Mouse (Mus musculus) liver, adult 2 months (tissue): Measurements from ENCODE around the gene Inpp5d. TPM values are rescaled to one million over a fixed set of nuclear protein-coding genes. Genes with fewer than 3 reads are reported as not detected.
A peak's percentile ranks its signal among the peaks of the same experiment; 100 is the strongest.

Experiments
- DNase-seq: peaks from one replicate; pipeline ENCODE4 v3.0.0-alpha.2; 2011; ENCODE audit warnings: low read depth, low spot score; ENCODE audit errors: extremely low read depth
- H3K27ac ChIP-seq: fragments of 200-500 bp; replicated peaks from 2 replicates; pipeline ENCODE4 v1.5.1; 2012; ENCODE audit warnings: low read depth, mild to moderate bottlenecking, control low read depth, inconsistent platforms, low read length; ENCODE audit not compliant: insufficient read depth
- H3K27me3 ChIP-seq: fragments of 200-500 bp; 2 replicates; pipeline ENCODE4 v1.6.1; 2012; ENCODE audit warnings: mild to moderate bottlenecking, moderate library complexity, low read length, inconsistent platforms; ENCODE audit not compliant: control insufficient read depth, insufficient read depth
- H3K36me3 ChIP-seq: fragments of 200-500 bp; 2 replicates; pipeline ENCODE4 v1.6.1; 2012; ENCODE audit warnings: low read length, inconsistent platforms; ENCODE audit not compliant: control insufficient read depth, insufficient read depth
- H3K4me1 ChIP-seq: fragments of 200-500 bp; 2 replicates; pipeline ENCODE4 v1.6.1; 2011; ENCODE audit warnings: low read length; ENCODE audit not compliant: control insufficient read depth, insufficient read depth
- H3K4me3 ChIP-seq: fragments of 200-500 bp; 2 replicates; pipeline ENCODE4 v1.5.1; 2011; ENCODE audit warnings: low read depth, mild to moderate bottlenecking, control low read depth, low read length, moderate library complexity; ENCODE audit not compliant: insufficient read depth
- H3K79me2 ChIP-seq: fragments of 200-500 bp; 2 replicates; pipeline ENCODE4 v1.6.1; 2012; ENCODE audit warnings: inconsistent platforms, mild to moderate bottlenecking, low read length, moderate library complexity; ENCODE audit not compliant: control insufficient read depth, insufficient read depth
- H3K9ac ChIP-seq: fragments of 200-500 bp; 2 replicates; pipeline ENCODE4 v1.6.1; 2012; ENCODE audit warnings: low read depth, mild to moderate bottlenecking, control low read depth, inconsistent platforms, low read length
- CTCF ChIP-seq: fragments of 200-500 bp; IDR thresholded peaks from 2 replicates; pipeline ENCODE4 v1.5.1; 2011; ENCODE audit warnings: low read depth, low read length, control low read depth
- POLR2A ChIP-seq: fragments of 200-500 bp; IDR thresholded peaks from 2 replicates; pipeline ENCODE4 v1.6.1; 2011; ENCODE audit warnings: low read length, control low read depth; ENCODE audit not compliant: insufficient read depth; ENCODE audit errors: extremely low read depth
- WGBS: fragments of 180-500 bp; shearing (Covaris S2); methylation state at CpG from one replicate; pipeline ENCODE4 v1.1.7; 2018; 5-methylcytosine and 5-hydroxymethylcytosine counted together
- polyA plus RNA-seq: library from polyadenylated mRNA; depleted of rRNA; stranded (reverse); fragments of >200 nt; gene quantifications from 2 replicates; pipeline ENCODE4 v1.2.3, GENCODE M21; 2012
- total RNA-seq: library from RNA; depleted of rRNA; stranded (reverse); fragments of >200 nt; gene quantifications from 2 replicates; pipeline ENCODE4 v1.2.3, GENCODE M21; 2014

The Inpp5d gene
- total and polyA plus RNA-seq, 2 experiments: 3.7 to 7.6 TPM

- no peak for TF ChIP-seq CTCF
- no peak for TF ChIP-seq POLR2A
- H3K27me3 ChIP-seq: no peaks in the 10 kb centered on the region
- WGBS: 79% methylated on average over 6 of the region's 6 CpGs
Measured at GRCm38 (mm10) chr1:87620693-87621092, 581 bp downstream of the Inpp5d start.

GRCm38 (mm10) chr1:87621146-87621857 is 1.2 kb downstream of the Inpp5d start:
- WGBS: 69% methylated on average over 9 of the region's 9 CpGs

More at GRCm38 (mm10) chr1:87620693-87621092, 581 bp downstream of the Inpp5d start:
- H3K4me3 ChIP-seq: peak overlapping the region; percentile 82
- peak overlapping the region; percentile 78 for H3K9ac ChIP-seq
- no peaks in the 10 kb centered on the region for H3K79me2 ChIP-seq
- no peak for DNase-seq
- H3K4me1 ChIP-seq: no peaks in the 10 kb centered on the region
- no peaks in the 10 kb centered on the region for H3K36me3 ChIP-seq
- H3K27ac ChIP-seq: peak overlapping the region; percentile 72

GRCm38 (mm10) chr1:87621858-87622279 is 1.8 kb downstream of the Inpp5d start:
- no peaks in the 10 kb centered on the region for H3K4me1 ChIP-seq
- H3K27me3 ChIP-seq: no peaks in the 10 kb centered on the region
- TF ChIP-seq POLR2A (no peak), CTCF (no peak)
- WGBS: 78% methylated on average over 3 of the region's 3 CpGs
- H3K27ac ChIP-seq: no peak overlapping the region
- DNase-seq: no peak
- H3K36me3 ChIP-seq: no peaks in the 10 kb centered on the region
- H3K9ac ChIP-seq: peak overlapping the region; percentile 12; the same call in 1 of the 2 replicates
- H3K79me2 ChIP-seq: no peaks in the 10 kb centered on the region
- peak overlapping the region; percentile 8 for H3K4me3 ChIP-seq

More at GRCm38 (mm10) chr1:87621146-87621857, 1.2 kb downstream of the Inpp5d start:
- no peaks in the 10 kb centered on the region for H3K79me2 ChIP-seq
- H3K36me3 ChIP-seq: no peaks in the 10 kb centered on the region
- no peaks in the 10 kb centered on the region for H3K4me1 ChIP-seq
- no peaks in the 10 kb centered on the region for H3K27me3 ChIP-seq
- H3K9ac ChIP-seq: peak overlapping the region; percentile 13
- H3K27ac ChIP-seq: peak overlapping the region; percentile 72
- peak overlapping the region; percentile 82 for H3K4me3 ChIP-seq
- no peak for TF ChIP-seq CTCF
- TF ChIP-seq POLR2A: no peak
- DNase-seq: no peak

GRCm38 (mm10) chr1:87623977-87624666 is 4.0 kb downstream of the Inpp5d start:
- H3K4me1 ChIP-seq: no peaks in the 10 kb centered on the region
- no peak for TF ChIP-seq POLR2A
- TF ChIP-seq CTCF: no peak
- no peak overlapping the region for H3K9ac ChIP-seq
- H3K79me2 ChIP-seq: no peaks in the 10 kb centered on the region
- no peak for DNase-seq
- H3K4me3 ChIP-seq: no peak overlapping the region
- WGBS: 61% methylated on average over 1 of the region's 1 CpGs
- no peak overlapping the region for H3K27ac ChIP-seq
- H3K27me3 ChIP-seq: no peaks in the 10 kb centered on the region
- no peaks in the 10 kb centered on the region for H3K36me3 ChIP-seq

- WGBS: 95% methylated on average over 2 of the region's 2 CpGs
- no peak for DNase-seq
- no peak overlapping the region for H3K27ac ChIP-seq
Measured at GRCm38 (mm10) chr1:87624826-87625225, 4.7 kb downstream of the Inpp5d start.

More at GRCm38 (mm10) chr1:87624826-87625225, 4.7 kb downstream of the Inpp5d start:
- H3K79me2 ChIP-seq: no peaks in the 10 kb centered on the region
- no peaks in the 10 kb centered on the region for H3K36me3 ChIP-seq
- H3K4me1 ChIP-seq: no peaks in the 10 kb centered on the region; the same call in 1 of the 2 replicates
- H3K27me3 ChIP-seq: no peaks in the 10 kb centered on the region
- TF ChIP-seq POLR2A: no peak
- no peak for TF ChIP-seq CTCF
- H3K4me3 ChIP-seq: no peak overlapping the region
- no peak overlapping the region for H3K9ac ChIP-seq
